Mouse (Mus musculus) forelimb bud, embryonic 11.5 days (tissue): ENCODE data around the gene Ntsr1.

Experiments used
- DNase-seq: peaks from one replicate; pipeline ENCODE4 v3.0.0-alpha.2; 2012; ENCODE audit warnings: low read depth, low spot score

Gene Ntsr1

DNA sequence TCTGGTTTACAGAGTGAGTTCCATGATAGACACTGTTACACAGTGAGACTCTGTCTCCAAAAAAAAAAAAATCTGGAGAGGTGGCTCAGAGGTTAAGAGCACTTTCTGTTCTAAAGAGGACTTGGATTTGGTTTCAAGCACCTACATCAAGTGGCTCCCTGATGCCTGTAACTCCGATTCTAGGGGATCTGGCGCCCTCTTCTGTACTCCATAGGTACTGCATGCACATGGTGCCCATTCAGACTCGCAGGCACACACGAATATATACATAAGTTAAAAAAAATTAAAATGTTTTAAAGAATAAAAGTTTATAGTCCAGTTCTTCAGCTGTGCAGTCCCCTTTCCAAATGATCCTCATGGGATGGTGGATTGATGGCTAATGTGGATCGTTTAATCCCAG lies 60.5 kb downstream of the Ntsr1 start:
- no peak for DNase-seq

DNA sequence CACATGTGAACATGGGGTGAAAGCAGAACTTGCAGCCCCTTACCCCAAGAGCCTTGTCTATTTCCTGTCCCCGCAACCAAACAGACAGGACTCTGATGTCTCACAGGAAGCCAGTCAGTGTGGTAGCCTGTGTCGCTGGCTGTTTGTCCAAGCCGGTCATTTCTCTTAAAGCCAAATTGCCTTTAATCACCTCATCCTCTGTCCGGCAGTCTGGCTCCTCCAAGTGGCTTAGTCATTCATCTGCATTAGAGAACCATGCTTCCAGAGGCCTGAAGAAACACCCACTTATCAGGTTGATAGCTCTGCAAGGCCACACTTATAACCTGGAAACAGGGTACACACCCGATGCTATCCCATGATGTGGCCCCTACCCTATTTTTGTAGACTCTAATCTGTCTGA lies 62.4 kb downstream of the Ntsr1 start:
- no peak for DNase-seq

DNA sequence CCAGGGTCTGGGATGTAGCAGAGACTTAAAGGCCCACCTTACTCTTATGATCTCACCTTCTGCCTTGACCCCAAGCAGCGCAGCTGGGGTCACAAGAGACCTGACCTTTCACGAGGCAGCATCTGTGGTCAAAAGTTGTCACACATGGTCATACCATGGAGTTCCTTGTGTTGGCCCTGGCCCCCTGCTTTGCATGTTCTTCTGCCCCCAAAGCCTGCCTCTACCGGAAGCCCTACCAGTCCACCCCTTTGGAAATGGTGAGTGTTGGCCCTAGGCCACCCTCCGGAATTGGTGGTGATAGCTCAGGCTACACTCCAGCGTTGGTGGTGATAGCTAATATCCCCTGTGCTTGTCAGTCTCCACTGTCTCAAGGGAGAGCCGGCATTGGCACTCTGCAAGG lies 63.5 kb downstream of the Ntsr1 start:
- DNase-seq, result no peak

DNA sequence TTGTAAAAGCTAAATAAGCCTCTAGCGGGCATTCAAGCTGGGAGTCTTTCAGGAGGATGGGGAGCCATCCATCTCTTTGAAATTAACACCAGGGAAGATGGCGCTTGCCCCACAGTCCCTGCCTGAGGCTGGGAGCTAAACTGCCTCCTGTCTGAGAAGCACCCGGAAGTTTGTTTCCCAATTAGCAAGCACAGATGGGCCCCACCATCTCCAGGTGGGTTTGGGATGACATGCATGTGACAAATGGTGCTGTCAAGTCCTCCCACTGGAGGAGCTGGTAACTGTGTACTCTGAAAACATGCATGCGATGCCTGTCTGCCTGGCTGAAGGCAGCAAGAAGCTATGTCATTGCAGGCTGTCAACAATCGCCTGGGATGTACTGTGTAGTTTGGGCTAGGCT lies 64.1 kb downstream of the Ntsr1 start:
- DNase-seq, result no peak

DNA sequence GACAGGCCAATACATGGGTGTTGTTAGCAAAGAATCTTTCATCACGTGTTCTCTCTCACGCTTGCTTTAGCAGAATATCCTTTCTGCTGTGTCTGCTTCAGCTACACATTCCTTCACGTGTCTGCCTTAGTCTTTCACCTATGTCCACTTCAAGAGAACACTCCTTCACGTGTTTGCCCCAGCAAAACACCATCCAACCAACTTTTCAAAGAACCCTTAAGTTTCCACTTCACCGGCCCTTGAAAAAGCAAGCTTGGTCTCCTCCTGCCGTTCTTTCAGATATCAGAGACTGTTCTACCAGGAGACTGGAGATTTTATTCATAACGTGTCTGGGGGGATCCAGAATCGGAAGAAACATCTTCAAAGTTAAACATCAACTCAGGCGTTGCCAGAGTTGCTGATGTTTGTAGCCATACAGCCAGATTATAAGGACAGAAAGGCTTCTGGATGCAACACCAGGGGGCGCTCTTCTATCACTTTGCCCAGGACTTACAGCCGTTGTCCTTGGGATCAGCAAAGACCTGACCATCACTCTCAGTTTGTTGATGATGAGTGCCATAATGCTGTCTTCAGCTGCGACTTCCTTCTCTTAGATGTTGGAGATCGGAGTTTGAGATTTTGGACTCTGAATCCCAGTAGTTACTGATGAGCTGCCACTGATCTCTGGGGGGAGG lies 66.6 kb downstream of the Ntsr1 start:
- DNase-seq, result peak; percentile 66

DNA sequence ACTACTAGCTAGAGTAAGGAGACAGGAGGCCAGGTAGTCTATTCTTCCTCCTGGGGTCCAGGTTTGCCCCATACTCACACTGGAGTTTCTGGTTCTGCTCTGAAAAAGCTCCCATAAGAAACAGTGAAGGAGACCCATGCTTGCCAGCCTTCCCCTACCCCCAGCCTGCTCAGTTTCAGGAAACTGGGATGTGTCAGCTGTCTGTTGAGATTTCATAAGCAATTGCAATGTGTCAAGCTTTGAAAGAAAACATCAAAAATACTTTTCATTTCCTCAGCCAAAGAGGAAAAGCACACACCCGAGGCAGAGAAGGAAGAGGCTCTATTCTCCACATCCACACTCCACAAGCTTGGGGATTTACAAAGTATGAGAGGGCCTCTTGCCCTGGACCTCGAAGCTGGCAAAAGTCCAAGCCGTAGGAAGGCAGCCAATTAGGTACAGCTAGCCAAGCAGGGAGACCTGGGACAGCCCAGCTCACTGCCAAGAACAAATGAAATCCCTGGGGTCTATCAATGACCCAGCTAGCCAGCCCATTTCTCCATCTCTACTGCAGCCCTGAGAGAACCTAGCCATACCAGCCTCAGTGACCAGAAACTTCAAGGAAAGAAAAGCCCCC lies 69.4 kb downstream of the Ntsr1 start:
- DNase-seq, result no peak

DNA sequence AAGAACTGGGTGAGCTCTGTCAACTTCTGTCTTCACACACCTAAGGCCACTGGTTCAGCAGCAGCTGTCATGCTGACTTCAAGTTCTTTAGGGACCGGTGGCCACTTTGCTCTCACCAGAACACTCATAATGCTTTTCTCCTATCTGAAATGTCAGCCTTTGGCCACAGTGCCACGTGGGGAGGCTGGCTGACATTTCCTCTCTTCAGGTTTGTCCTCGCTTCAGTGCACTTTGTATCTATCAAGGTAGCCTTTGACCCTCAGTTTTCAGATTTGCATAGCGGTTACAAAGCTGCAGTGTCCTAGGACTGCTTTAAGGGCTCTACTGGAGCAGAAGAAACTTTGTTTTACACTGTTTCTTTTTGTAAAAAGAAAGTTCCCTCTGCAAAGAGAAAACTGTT lies 76.7 kb downstream of the Ntsr1 start:
- no peak for DNase-seq

DNA sequence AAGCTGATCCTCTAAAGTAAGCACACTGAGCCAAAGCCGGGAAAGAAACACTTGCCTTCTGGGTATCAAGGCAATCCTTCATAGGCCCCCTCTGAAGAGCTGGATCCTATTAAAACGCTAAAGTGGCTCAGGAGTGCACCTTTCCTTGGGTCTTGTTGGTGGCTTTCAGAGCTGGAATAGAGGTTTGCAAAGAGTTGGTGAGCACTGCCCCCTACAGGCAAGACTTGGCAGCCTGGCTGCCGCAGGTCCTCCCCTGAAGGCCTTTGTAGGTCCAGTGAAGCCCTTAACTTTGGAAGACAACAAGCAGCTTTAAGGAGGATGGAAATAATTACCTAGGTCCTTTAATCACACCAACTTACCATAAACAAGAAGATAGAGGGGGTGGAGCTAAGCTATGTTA lies 78.9 kb downstream of the Ntsr1 start:
- peak; percentile 79 for DNase-seq

DNA sequence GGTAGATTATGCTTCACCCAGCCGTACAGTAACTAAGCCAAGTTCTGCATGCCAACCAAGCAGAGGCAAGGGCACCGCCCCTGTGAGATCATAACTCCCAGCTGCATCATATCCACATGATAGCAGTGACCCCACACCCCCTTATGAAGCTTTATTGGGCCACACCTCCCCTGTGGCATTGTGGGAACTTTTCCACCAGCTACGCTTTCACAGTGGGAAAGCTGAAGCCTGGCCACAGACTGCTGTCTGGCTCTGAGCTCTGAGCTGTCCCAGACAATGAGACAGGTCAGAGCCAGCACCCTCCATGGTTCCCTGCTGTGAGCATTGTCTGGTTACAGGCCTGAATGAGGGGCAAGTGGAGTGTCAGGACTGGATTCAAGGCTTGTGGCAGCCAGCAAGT lies 81.2 kb downstream of the Ntsr1 start, which contains the start of gene Mrgbp:
Mrgbp (plus strand) TSS at position 303 of the 400 bp plus-strand sequence.
- DNase-seq, result no peak

DNA sequence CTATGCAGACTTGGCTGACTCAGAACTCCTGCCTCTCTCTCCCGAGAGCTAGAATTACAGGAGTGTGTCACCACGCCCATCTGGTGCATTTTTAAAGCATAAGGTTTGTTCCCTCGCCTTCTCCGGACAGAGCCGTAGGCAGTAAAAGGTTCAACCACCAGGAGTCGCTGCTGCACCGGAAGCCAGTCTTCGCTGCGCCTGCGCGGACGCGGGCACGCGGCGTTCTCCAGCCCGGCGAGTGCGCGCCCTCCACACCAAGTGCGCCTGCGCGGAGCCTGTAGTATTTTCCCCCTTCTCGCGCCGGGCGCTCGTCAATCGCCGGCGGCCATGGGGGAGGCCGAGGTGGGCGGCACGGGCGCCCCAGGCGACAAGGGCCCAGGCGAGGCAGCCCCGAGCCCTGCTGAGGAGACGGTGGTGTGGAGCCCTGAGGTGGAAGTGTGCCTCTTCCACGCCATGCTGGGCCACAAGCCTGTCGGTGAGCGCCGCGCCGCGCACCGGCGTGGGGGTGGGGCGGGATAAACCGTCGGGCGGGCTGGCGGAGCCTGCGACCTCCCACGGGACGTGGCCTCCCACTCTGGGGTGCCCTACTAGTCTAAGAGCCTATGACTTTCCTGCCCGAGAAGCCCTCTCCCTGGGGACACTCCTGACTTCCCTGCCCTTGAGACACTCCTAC lies 82.8 kb downstream of the Ntsr1 start:
- DNase-seq, result peak; percentile 97

DNA sequence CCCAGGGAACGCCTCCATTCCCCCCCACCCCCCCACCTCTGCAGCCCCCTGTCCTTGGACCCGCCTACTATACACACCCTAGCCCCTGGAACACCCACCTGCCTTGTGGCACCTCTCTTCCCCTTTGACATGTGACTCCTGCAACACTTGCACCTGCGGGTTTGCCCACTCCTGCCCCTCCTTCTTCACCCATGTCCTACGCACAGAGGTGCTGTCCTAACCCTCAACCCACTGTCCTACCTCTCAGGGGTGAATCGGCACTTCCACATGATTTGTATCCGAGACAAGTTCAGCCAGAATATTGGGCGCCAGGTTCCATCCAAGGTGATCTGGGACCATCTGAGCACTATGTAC lies 83.4 kb downstream of the Ntsr1 start:
- no peak for DNase-seq

DNA sequence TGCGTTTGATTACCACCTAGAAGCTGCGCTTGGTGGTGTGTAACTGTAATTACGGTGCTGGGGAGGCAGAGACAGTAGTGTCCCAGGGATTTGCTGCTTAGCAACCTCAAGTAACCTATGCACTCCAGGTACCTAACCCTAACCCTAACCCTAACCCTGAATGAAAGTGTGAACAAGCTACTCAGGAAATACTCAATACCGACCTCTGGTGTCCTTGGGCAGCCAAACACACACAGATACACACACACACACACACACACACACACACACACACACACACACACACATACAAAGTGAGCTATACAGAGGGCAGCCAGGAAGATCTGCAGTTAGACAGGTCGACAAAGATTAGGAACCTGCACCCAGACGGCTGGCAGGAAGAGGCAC lies 89.0 kb downstream of the Ntsr1 start:
- DNase-seq, result no peak

DNA sequence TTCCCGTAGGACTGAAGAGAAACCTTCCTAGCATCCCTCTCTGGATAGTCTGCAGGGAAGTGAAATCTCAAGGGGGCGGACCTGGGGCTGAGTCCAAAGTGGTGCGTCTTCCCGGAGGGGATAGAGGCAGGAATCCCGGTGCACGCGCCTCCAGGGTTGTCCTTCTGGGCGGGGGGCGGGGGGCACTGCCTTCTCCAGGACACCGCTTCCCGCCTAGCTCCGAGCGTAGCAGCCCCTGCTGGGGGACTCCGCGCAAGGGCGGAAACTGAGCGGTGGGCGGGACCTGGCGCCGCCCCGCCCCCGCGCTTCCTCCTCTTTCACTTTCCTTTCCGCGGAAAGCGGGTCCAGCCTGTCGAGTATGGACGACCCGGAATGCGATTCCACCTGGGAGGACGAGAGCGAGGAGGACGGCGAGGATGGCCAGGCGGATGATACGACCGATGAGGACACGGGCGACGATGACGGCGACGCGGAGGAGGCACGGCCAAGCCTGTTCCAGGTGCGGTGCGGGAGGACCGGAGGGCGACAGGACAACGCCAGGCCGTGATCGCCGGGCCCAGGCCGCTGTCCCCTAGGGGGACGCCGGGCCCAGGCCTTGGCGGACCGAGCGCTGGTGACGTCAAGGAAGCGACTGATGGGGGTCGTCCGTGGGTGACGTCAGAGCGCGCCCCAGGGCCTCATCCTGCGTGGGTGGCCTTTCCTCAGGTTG lies 89.5 kb downstream of the Ntsr1 start, which contains the start of gene Ogfr:
Ogfr (plus strand) TSS at position 123 of the 709 bp plus-strand sequence.
- peak; percentile 78 for DNase-seq
